Mouse (Mus musculus) urinary bladder, postnatal 25 days (tissue): ENCODE measurements around the gene Syne2.

ENCODE experiments used
- DNase-seq: peaks from one replicate; pipeline ENCODE4 v3.0.0; 2022; ENCODE audit warnings: low spot score

The Syne2 gene

GRCm38 (mm10) chr12:75829616-75830015 lies 11.7 kb downstream of the Syne2 start:
- no peak for DNase-seq

- DNase-seq = no peak
Observed at GRCm38 (mm10) chr12:75833149-75833959, 15.4 kb downstream of the Syne2 start.

DNA sequence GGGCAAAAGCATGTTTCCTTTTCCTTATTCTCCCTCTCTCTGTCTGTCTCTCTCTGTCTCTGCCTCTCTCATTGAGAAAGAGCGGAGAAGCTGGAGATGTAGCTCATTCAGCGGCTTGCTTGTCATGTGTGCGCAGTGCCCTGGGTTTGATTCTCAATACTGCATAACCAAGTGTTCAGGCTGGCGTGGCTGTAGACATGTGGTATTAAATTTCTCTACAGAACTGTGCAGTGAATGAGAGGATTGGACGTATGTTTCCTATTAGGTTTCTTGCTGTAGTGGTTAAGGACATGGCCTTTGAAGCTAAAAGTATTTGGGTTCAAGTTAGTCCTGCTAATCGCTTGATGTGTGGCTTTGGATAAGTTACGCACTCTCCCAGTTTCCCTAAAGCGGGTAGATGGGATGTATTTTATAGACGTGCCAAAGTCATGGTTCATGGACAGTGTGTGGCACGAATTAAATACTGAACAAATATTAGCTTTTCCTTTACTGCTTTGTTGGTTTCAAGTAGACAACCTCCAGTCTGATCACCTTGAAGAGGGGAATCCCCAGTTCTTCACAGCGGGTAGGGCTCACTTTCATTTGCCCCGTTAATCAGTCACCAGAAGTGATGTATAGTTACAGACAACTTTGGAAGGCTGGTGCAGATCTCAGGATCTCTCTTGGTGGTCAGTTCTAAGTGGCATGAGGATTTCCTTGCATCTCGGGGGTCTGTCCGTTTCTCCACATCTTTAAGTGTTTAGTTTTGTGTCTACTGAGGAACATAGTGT lies 16.2 kb downstream of the Syne2 start:
- no peak for DNase-seq

GRCm38 (mm10) chr12:75836524-75836962 lies 18.6 kb downstream of the Syne2 start:
- DNase-seq = no peak

GRCm38 (mm10) chr12:75837462-75837861 lies 19.5 kb downstream of the Syne2 start:
- no peak for DNase-seq

GRCm38 (mm10) chr12:75839083-75839736 lies 21.3 kb downstream of the Syne2 start:
- DNase-seq = no peak

DNA sequence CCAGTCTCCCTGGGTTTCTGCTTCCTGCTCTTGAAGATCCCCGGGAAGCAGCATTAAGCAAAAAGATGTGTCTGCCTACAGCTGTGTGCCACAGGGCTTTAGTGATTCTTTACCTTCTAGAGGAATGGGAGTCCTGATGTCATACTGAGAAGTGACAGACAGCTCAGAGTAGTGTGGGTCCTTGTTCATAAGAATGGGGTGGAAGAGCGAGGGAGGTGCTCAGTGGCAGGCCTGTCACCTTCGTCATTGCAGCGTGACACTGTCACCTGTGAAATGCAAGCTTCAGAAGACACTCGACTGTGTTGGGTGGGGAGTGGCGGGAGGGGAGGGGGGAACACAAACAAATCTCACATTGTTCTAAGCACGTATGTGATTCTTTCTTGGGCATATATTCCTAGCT lies 23.2 kb downstream of the Syne2 start:
- DNase-seq = no peak

GRCm38 (mm10) chr12:75844311-75844710 lies 26.4 kb downstream of the Syne2 start:
- DNase-seq = no peak

DNA sequence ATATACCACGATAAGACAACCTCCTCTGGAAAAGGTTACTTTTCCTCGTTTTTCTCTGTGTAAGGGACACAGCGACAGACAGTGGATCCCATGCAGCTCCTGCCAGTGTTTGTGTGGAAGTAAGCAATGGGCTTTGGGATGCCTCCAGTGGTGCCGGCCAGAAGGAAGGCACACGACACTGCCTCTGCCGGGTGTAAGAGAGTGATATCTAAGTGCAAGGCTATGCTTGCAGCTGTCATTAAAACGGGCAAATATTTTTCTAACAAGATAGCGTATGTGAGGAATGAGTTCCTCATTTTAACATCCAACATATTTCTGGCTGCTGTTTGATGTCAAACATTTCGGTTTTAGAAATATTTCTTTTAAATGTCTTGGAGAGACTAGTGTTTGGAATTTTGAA lies 27.1 kb downstream of the Syne2 start:
- DNase-seq = no peak

GRCm38 (mm10) chr12:75846513-75846912 lies 28.6 kb downstream of the Syne2 start:
- DNase-seq = no peak

DNA sequence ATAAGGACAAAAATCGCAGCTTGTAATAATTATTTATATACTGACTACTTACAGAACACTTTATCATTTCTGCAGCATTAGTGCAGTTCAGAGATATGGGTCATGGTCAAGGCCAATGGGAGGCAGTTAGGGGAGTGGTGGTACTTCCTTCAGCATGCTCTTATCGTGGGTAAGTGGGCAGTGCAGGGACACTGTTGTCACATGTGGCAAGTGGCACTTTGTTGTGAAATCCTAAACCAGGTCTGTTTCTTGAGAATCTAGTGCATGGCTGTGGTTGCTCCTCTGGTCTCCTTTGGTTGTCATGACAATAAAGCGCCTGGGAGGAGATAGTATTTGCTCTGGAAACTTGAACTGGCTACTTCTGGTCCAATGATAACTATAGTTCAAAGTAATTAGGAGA lies 32.3 kb downstream of the Syne2 start:
- DNase-seq = no peak

- no peak for DNase-seq
Observed at GRCm38 (mm10) chr12:75851481-75851880, 33.5 kb downstream of the Syne2 start.

DNA sequence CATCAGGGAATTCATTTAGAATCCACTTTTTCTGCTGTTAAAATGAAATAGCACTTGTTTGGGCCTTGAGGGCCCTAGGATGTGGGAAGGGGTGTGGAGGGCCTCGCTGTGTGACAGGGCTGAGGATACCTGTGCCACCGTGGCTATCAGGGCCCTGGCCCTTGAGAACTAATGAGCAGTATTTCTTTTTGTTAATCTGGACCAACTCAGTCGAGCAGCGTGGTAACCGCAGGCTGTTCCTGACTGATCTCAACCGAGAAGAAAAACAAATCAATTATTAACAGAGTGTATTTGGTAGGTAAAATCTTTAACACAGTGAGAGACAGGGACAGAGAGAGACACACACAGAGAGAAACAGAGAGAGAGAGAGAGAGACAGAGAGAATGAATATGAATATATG lies 34.5 kb downstream of the Syne2 start:
- DNase-seq = no peak

- DNase-seq = no peak
Observed at GRCm38 (mm10) chr12:75853559-75853958, 35.6 kb downstream of the Syne2 start.

DNA sequence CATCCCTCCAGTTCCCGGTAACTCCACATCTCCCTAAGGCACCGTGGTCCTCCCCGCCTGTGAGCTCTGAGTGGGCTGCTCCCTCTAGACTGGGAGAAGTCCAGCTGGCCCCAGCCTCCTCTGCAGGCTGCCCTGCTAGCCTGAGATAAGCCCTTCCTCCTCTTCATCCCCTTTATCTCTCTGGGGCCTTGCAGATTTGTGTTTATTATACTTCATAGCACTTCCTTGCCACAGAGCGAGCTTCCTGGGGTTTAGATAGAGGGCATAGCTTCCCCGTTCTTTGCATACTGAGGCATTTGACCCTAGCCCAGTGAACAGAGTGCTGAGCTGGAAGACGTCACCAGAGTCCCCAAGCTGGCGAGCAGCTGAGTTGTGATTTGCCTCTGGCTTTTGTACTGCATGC lies 37.1 kb downstream of the Syne2 start:
- no peak for DNase-seq

GRCm38 (mm10) chr12:75855621-75856020 lies 37.7 kb downstream of the Syne2 start:
- DNase-seq = no peak

DNA sequence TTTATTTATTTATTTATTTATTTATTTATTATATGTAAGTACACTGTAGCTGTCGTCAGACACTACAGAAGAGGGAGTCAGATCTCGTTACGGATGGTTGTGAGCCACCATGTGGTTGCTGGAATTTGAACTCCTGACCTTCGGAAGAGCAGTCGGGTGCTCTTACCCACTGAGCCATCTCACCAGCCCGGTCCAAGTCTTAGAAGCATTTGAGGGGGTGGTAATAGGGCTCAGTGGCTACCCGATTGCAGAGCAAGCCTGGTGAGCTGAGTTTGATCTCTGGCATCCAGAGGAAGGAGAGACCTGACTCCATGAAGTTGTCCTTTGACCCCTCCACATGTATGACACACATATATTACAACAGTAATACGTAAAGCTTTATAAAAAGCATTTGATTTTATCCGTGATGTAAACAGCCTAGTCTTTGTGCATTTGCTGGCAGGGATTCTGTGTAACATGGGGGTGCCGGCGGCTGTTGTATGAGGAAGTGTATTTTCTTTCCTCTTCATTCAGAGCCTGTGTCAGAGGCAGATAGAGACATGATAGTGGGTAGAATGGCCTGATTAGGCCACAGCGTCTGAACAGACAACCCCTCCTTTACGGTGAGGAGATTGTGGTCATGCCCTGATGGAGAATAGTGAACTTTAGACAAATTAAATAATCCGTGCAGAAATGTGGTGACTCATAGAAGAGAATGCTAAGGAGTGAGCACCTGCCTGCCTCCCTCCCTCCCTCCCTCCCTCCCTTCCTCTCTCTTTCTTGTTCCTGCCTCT lies 38.3 kb downstream of the Syne2 start:
- no peak for DNase-seq

GRCm38 (mm10) chr12:75859936-75860335 lies 42.0 kb downstream of the Syne2 start:
- no peak for DNase-seq

DNA sequence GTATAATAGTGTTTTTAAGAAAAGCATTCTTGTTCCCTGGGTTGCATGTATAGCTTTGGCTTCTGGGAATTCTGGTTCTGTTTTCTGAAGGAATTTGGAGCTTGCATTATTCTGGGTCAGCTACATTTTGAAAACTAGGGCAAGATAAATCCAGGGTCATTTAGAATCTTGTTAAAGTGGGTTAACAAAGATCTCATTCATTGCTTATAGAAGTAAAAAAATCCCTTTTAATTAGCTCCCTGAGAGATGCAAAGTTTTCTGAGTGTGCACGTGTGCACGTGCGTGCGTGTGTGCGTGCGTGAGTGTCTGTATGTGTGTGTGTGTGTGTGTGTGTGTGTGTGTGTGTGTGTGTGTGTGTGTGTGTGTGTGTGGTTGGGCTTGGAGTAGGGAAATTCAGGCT lies 42.9 kb downstream of the Syne2 start:
- no peak for DNase-seq

- no peak for DNase-seq
Observed at GRCm38 (mm10) chr12:75865166-75865565, 47.2 kb downstream of the Syne2 start.

GRCm38 (mm10) chr12:75866419-75867373 lies 48.8 kb downstream of the Syne2 start:
- DNase-seq = no peak
